Mouse (Mus musculus) liver, embryonic 11.5 days (tissue): ENCODE results near the gene Eif4g3. TPM values are rescaled to one million over a fixed set of nuclear protein-coding genes. Genes with fewer than 3 reads are reported as not detected.
"Not testable (repeated sequence)": the region's sequence is repeated elsewhere in the genome, so short reads cannot be mapped to it uniquely, and the experiment has no call there.

Experiments used
- ATAC-seq: fragments of 200-750 bp; cut with Nextera tagmentation; replicated peaks from 2 replicates; pipeline ENCODE4 v1.8.0; 2017; ENCODE audit warnings: moderate number of reproducible peaks, mild to moderate bottlenecking, moderate TSS enrichment, moderate library complexity; ENCODE audit not compliant: low FRiP score
- DNase-seq: peaks from one replicate; pipeline ENCODE4 v3.0.0-alpha.2; 2017; ENCODE audit warnings: low spot score
- H3K27ac ChIP-seq: fragments of 300-500 bp; sonication (generic); 2 replicates; pipeline ENCODE4 v1.5.1; 2014; ENCODE audit warnings: mild to moderate bottlenecking, low read depth, low read length, control low read depth
- H3K27me3 ChIP-seq: fragments of 300-500 bp; sonication (generic); replicated peaks from 2 replicates; pipeline ENCODE4 v1.6.1; 2014; ENCODE audit warnings: low read length, mixed read lengths; ENCODE audit not compliant: control insufficient read depth, insufficient read depth
- H3K36me3 ChIP-seq: fragments of 300-500 bp; sonication (generic); 2 replicates; pipeline ENCODE4 v1.6.1; 2014; ENCODE audit warnings: mild to moderate bottlenecking, low read length, moderate library complexity, mixed read lengths; ENCODE audit not compliant: control insufficient read depth, insufficient read depth
- H3K4me1 ChIP-seq: fragments of 300-500 bp; sonication (generic); replicated peaks from 2 replicates; pipeline ENCODE4 v1.6.1; 2014; ENCODE audit warnings: low read length, mixed read lengths; ENCODE audit not compliant: control insufficient read depth, insufficient read depth
- H3K4me2 ChIP-seq: fragments of 300-500 bp; sonication (generic); 2 replicates; pipeline ENCODE4 v1.6.1; 2014; ENCODE audit warnings: mild to moderate bottlenecking, control low read depth, moderate library complexity
- H3K4me3 ChIP-seq: fragments of 300-500 bp; sonication (generic); 2 replicates; pipeline ENCODE4 v1.5.1; 2014; ENCODE audit warnings: low read depth, low read length, control low read depth
- H3K9ac ChIP-seq: fragments of 300-500 bp; sonication (generic); 2 replicates; pipeline ENCODE4 v1.6.1; 2014; ENCODE audit warnings: low read depth, low read length, control low read depth
- H3K9me3 ChIP-seq: fragments of 300-500 bp; sonication (generic); 2 replicates; pipeline ENCODE4 v1.6.1; 2016; ENCODE audit warnings: low read length, inconsistent platforms, mixed read lengths; ENCODE audit not compliant: control insufficient read depth
- WGBS: fragments of 180-500 bp; shearing (Covaris S2); extraction: QIAGEN DNeasy Blood & Tissue Kit; methylation state at CpG from one replicate; pipeline ENCODE4 v1.1.7; 2014; 5-methylcytosine and 5-hydroxymethylcytosine counted together
- polyA plus RNA-seq: library from polyadenylated mRNA; unstranded; fragments of >200 nt; fragmentation: Nextera tagmentation; extraction: Ambion mirVana; gene quantifications from 2 replicates; pipeline ENCODE4 v1.2.1, GENCODE M21; 2014

Eif4g3 gene
- polyA plus RNA-seq, 1 experiment from 2014 or later = 28.3 TPM

- H3K9me3 ChIP-seq = no peaks in the 10 kb centered on the region; the same call in 1 of the 2 replicates
- no peaks in the 10 kb centered on the region for H3K27me3 ChIP-seq
- no peaks in the 10 kb centered on the region for H3K4me1 ChIP-seq
- DNase-seq (no peak), ATAC-seq (no peak)
- peaks cover 29% of the 10 kb centered on the region for H3K36me3 ChIP-seq
- H3K4me2 ChIP-seq = no peak overlapping the region
- WGBS = 91% methylated on average over 8 of the region's 8 CpGs
- H3K27ac ChIP-seq = no peak overlapping the region
- no peak overlapping the region for H3K4me3 ChIP-seq
- no peak overlapping the region for H3K9ac ChIP-seq
These were observed 53.5 kb downstream of the Eif4g3 start for GRCm38 (mm10) chr4:138046371-138046770.

- DNase-seq (no peak), ATAC-seq (no peak)
- no peaks in the 10 kb centered on the region for H3K4me1 ChIP-seq
- WGBS = 78% methylated on average over 6 of the region's 6 CpGs
- no peak overlapping the region for H3K4me2 ChIP-seq
- H3K9ac ChIP-seq = no peak overlapping the region
- H3K36me3 ChIP-seq = peaks cover 28% of the 10 kb centered on the region
- no peak overlapping the region for H3K4me3 ChIP-seq
- no peaks in the 10 kb centered on the region for H3K27me3 ChIP-seq
- no peaks in the 10 kb centered on the region; the same call in 1 of the 2 replicates for H3K9me3 ChIP-seq
- H3K27ac ChIP-seq = no peak overlapping the region
These were observed 56.7 kb downstream of the Eif4g3 start for GRCm38 (mm10) chr4:138049547-138049946.

- WGBS = 95% methylated on average over 9 of the region's 9 CpGs
- no peak overlapping the region for H3K27ac ChIP-seq
- no peak overlapping the region for H3K4me3 ChIP-seq
- H3K4me1 ChIP-seq = no peaks in the 10 kb centered on the region
- no peak overlapping the region for H3K9ac ChIP-seq
- ATAC-seq = no peak
- no peaks in the 10 kb centered on the region for H3K9me3 ChIP-seq
- H3K4me2 ChIP-seq = no peak overlapping the region
- no peaks in the 10 kb centered on the region for H3K27me3 ChIP-seq
- no peak for DNase-seq
- H3K36me3 ChIP-seq = peaks cover 20% of the 10 kb centered on the region
These were observed 58.7 kb downstream of the Eif4g3 start for GRCm38 (mm10) chr4:138051488-138051887.

DNA sequence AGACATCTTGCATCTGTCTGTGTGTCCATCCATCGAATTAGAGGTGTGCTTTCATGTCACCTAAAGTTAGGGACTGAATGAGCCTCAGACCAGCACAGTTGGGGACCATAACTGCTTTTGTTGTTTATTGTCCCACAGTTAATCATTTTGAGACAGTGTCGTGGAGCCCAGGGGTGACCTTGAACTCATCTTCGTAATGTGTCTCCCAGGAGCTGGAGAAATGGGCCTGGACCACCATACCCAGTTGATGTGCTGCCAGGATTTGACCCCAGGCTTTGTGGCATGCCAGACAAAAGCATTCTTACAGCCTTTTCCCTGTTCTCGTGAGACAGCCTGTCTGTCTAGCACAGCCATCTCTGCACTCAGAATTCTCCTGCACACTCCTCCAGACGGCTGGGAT, 63.8 kb downstream of the Eif4g3 start:
- Histone ChIP-seq H3K9ac (no peak overlapping the region), H3K27me3 (no peaks in the 10 kb centered on the region), H3K9me3 (no peaks in the 10 kb centered on the region), H3K4me1 (no peaks in the 10 kb centered on the region), H3K36me3 (peaks cover 17% of the 10 kb centered on the region), H3K27ac (no peak overlapping the region), H3K4me2 (no peak overlapping the region), H3K4me3 (no peak overlapping the region)
- ATAC-seq (no peak), DNase-seq (no peak)
- WGBS = 82% methylated on average over 5 of the region's 5 CpGs

GRCm38 (mm10) chr4:138057196-138057754, 64.5 kb downstream of the Eif4g3 start:
- not testable (repeated sequence) for H3K27ac ChIP-seq, H3K9ac ChIP-seq, DNase-seq, H3K4me3 ChIP-seq, H3K4me1 ChIP-seq, H3K4me2 ChIP-seq, ATAC-seq, H3K9me3 ChIP-seq, H3K27me3 ChIP-seq
- WGBS = 96% methylated on average over 22 of the region's 22 CpGs
- peaks cover 18% of the 10 kb centered on the region for H3K36me3 ChIP-seq

GRCm38 (mm10) chr4:138061161-138061560, 68.3 kb downstream of the Eif4g3 start:
- H3K4me1 ChIP-seq = no peaks in the 10 kb centered on the region; the same call in 1 of the 2 replicates
- H3K27me3 ChIP-seq = no peaks in the 10 kb centered on the region
- no peak overlapping the region for H3K27ac ChIP-seq
- H3K4me3 ChIP-seq = no peak overlapping the region
- H3K4me2 ChIP-seq = no peak overlapping the region
- 85% methylated on average over 4 of the region's 4 CpGs for WGBS
- no peaks in the 10 kb centered on the region for H3K9me3 ChIP-seq
- H3K36me3 ChIP-seq = peaks cover 14% of the 10 kb centered on the region
- DNase-seq (no peak), ATAC-seq (no peak)
- H3K9ac ChIP-seq = no peak overlapping the region

GRCm38 (mm10) chr4:138063372-138064265, 70.8 kb downstream of the Eif4g3 start:
- Histone ChIP-seq H3K9ac (no peak overlapping the region), H3K4me2 (no peak overlapping the region), H3K4me3 (no peak overlapping the region), H3K36me3 (peaks cover 6% of the 10 kb centered on the region; the same call in 1 of the 2 replicates), H3K27me3 (no peaks in the 10 kb centered on the region), H3K27ac (no peak overlapping the region; the same call in 1 of the 2 replicates), H3K9me3 (no peaks in the 10 kb centered on the region), H3K4me1 (no peaks in the 10 kb centered on the region; the same call in 1 of the 2 replicates)
- 81% methylated on average over 7 of the region's 7 CpGs for WGBS
- ATAC-seq (no peak), DNase-seq (no peak)

DNA sequence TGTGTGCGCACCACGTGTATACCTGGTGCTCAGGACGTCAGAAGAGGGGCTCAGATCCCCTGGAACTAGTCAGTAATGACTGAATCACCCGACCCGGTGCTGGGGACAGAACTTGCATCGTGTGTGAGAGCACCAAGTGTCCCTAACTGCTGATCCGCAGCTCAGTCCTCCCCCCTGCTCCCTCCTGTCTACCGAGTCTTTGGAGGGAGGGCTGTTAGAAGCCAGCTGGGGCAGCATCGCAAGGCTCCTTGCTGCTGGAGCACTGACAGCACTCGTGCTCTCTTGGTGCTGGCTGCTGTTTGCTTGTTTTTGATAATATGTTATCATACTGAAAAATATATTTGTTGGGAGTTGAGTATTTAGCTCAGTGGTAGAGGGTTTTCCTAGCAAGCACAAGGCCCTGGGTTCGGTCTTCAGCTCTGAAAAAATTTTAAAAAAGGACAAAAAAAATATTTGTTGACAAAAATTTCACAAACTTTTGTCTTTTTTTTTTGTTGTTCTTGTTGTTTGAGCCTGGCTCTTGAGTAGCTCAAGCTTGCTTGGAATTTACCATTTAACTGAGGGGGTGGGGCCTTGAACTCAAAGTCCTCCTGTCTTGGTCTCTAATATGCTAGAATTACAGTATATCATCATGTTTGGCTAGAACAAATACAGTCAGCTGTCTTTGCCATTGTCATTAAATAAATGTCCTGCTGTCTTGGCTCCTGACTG, 72.2 kb downstream of the Eif4g3 start:
- H3K9ac ChIP-seq = no peak overlapping the region
- no peaks in the 10 kb centered on the region for H3K27me3 ChIP-seq
- 72% methylated on average over 11 of the region's 11 CpGs for WGBS
- H3K27ac ChIP-seq = peak overlapping the region; percentile 11; the same call in 1 of the 2 replicates
- H3K36me3 ChIP-seq = peaks cover 6% of the 10 kb centered on the region; the same call in 1 of the 2 replicates
- no peak overlapping the region for H3K4me2 ChIP-seq
- H3K9me3 ChIP-seq = no peaks in the 10 kb centered on the region
- ATAC-seq = peak; percentile 57
- no peak for DNase-seq
- H3K4me1 ChIP-seq = no peaks in the 10 kb centered on the region; the same call in 1 of the 2 replicates
- H3K4me3 ChIP-seq = no peak overlapping the region
